Mouse (Mus musculus) layer of hippocampus, postnatal 36 days (tissue): Measurements from ENCODE around the gene Lbh. TPM values are rescaled to one million over a fixed set of nuclear protein-coding genes. Genes with fewer than 3 reads are reported as not detected.

ENCODE experiments used
- DNase-seq, 2 experiments: peaks; one replicate each; pipeline ENCODE4 v3.0.0; 2022
- total RNA-seq, 2 experiments: library from RNA; stranded (reverse); gene quantifications; 2 replicates each; pipeline ENCODE4 v1.2.3; 2021

Gene Lbh
- total RNA-seq, 2 experiments from 2014 or later = 32.6 to 35.7 TPM

- no peak for DNase-seq
Measured at GRCm38 (mm10) chr17:72911751-72912150, 6.4 kb upstream of the Lbh start.

GRCm38 (mm10) chr17:72914082-72914481 lies 4.0 kb upstream of the Lbh start:
- DNase-seq = no peak

- peak; percentile 56 to 59 for DNase-seq
Measured at GRCm38 (mm10) chr17:72917241-72918030, 669 bp upstream of the Lbh start.

GRCm38 (mm10) chr17:72918571-72919541 lies 751 bp downstream of the Lbh start:
- DNase-seq = peak; percentile 25 to 37

GRCm38 (mm10) chr17:72919641-72920040 lies 1.5 kb downstream of the Lbh start:
- DNase-seq = no peak

- no peak for DNase-seq
Measured at GRCm38 (mm10) chr17:72920430-72920829, 2.3 kb downstream of the Lbh start.

GRCm38 (mm10) chr17:72920971-72921370 lies 2.9 kb downstream of the Lbh start:
- DNase-seq = no peak

- no peak for DNase-seq
Measured at GRCm38 (mm10) chr17:72922206-72922605, 4.1 kb downstream of the Lbh start.

GRCm38 (mm10) chr17:72923283-72923682 lies 5.2 kb downstream of the Lbh start:
- DNase-seq = no peak

- peak; percentile 14 to 21 for DNase-seq
Measured at GRCm38 (mm10) chr17:72924295-72924694, 6.2 kb downstream of the Lbh start.

- DNase-seq = no peak
Measured at GRCm38 (mm10) chr17:72925111-72925510, 7.0 kb downstream of the Lbh start.

GRCm38 (mm10) chr17:72925804-72926617 lies 7.9 kb downstream of the Lbh start:
- peak; percentile 67 to 68 for DNase-seq

- DNase-seq = no peak
Measured at GRCm38 (mm10) chr17:72926994-72927393, 8.9 kb downstream of the Lbh start.

GRCm38 (mm10) chr17:72933116-72933515 lies 15.0 kb downstream of the Lbh start:
- DNase-seq = no peak

GRCm38 (mm10) chr17:72934146-72934545 lies 16.0 kb downstream of the Lbh start:
- no peak for DNase-seq

GRCm38 (mm10) chr17:72934653-72935052 lies 16.5 kb downstream of the Lbh start:
- DNase-seq = no peak

- no peak for DNase-seq
Measured at GRCm38 (mm10) chr17:72935921-72936320, 17.8 kb downstream of the Lbh start.

GRCm38 (mm10) chr17:72936336-72936735 lies 18.2 kb downstream of the Lbh start:
- no peak for DNase-seq

GRCm38 (mm10) chr17:72937204-72937603 lies 19.1 kb downstream of the Lbh start:
- no peak for DNase-seq

GRCm38 (mm10) chr17:72938026-72938795 lies 20.1 kb downstream of the Lbh start:
- no peak for DNase-seq

GRCm38 (mm10) chr17:72938871-72939568 lies 20.9 kb downstream of the Lbh start:
- DNase-seq = no peak
